15 mouse cellular contexts compared by ENCODE assay signal in the genomic region with DNA sequence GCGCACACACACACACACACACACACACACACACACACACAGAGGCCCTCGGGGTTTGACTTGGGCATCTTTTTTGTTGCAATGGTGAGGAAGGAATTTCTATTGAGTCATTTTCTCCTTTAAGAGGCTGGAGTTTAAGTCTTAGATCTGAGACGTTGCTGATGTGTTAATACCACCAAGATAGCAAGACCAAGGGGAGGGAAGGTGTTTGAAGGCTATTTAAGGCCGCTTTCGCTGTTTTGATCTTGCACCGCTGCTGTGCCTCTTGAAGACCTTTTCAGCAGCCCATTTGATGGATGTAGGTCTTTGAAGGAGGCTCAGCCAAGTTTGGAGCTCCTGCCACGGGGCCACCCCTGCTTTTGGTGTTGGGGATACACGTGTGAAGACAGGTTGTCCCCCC. TPM values are rescaled to one million over a fixed set of nuclear protein-coding genes. Genes with fewer than 3 reads are reported as not detected.
DNase-seq lines count a peak whose midpoint lies in the region; ATAC-seq and TF ChIP-seq lines count a peak whose summit lies in the region.
"Had no signal": no experiment of that assay in that cellular context is flagged by ENCODE, and none has a peak within 500 bp of the region (broad histone marks: within the 10 kb centered on the region; RNA-seq: fewer than 3 reads in every experiment).

No protein-coding gene starts in this region.

- no peak for DNase-seq in lung, postnatal 14 days
- DNase-seq in adrenal gland, adult 18-20 months (ENCODE audit: low spot score in 2 of 2) = no peak
- no peak for DNase-seq in left cerebral cortex, adult 2 months (ENCODE audit: extremely low spot score in 1 of 2, low spot score in 2 of 2)
- DNase-seq in layer of hippocampus, adult 9-10 months (ENCODE audit: low spot score) = no peak
- DNase-seq: heart, postnatal 36 days; kidney, adult 9 months; right cerebral cortex, adult 18-20 months; thymus, postnatal 14 days had no signal

- TF ChIP-seq CTCF in left cerebral cortex, adult 2 months (IDR thresholded peaks at IDR 0.05) = no peak

- H3K9ac ChIP-seq in lung, embryonic 15.5 days = no peak overlapping the region
- H3K9ac ChIP-seq in forebrain, embryonic 13.5 days = 0 out of 2 replicates have a peak overlapping the region, but pooled peaks have one; percentile 30
- no peak overlapping the region for H3K9ac ChIP-seq in limb, embryonic 12.5 days (replicated peaks)
- peak overlapping the region; percentile 38; the same call in 1 of the 2 replicates for H3K9ac ChIP-seq in neural tube, embryonic 13.5 days

- H3K36me3 ChIP-seq in lung, embryonic 15.5 days = peaks cover 32% of the 10 kb centered on the region
- peaks cover 30% of the 10 kb centered on the region for H3K36me3 ChIP-seq in forebrain, embryonic 13.5 days (ENCODE audit: poor library complexity, severe bottlenecking)
- H3K36me3 ChIP-seq in limb, embryonic 12.5 days = peaks cover 62% of the 10 kb centered on the region
- peaks cover 22% of the 10 kb centered on the region for H3K36me3 ChIP-seq in neural tube, embryonic 13.5 days

- no peaks in the 10 kb centered on the region for H3K27me3 ChIP-seq in lung, embryonic 15.5 days
- H3K27me3 ChIP-seq in forebrain, embryonic 13.5 days = no peaks in the 10 kb centered on the region
- no peaks in the 10 kb centered on the region for H3K27me3 ChIP-seq in limb, embryonic 12.5 days
- H3K27me3 ChIP-seq in neural tube, embryonic 13.5 days = no peaks in the 10 kb centered on the region
- H3K27me3 ChIP-seq: Patski had no signal

- no peak overlapping the region for H3K4me3 ChIP-seq in lung, embryonic 15.5 days
- H3K4me3 ChIP-seq in forebrain, embryonic 13.5 days = peak overlapping the region; percentile 3; the same call in 1 of the 2 replicates
- peak overlapping the region; percentile 92 for H3K4me3 ChIP-seq in limb, embryonic 12.5 days (replicated peaks)
- peak overlapping the region; percentile 92; the same call in 1 of the 2 replicates for H3K4me3 ChIP-seq in neural tube, embryonic 13.5 days
- H3K4me3 ChIP-seq in left cerebral cortex, adult 2 months = no peak overlapping the region
- H3K4me3 ChIP-seq: myocyte had no signal

- ATAC-seq in lung, embryonic 15.5 days (ENCODE audit: borderline replicate concordance, extremely low read depth, low FRiP score, low TSS enrichment) = no peak
- no peak for ATAC-seq in forebrain, embryonic 13.5 days
- ATAC-seq in limb, embryonic 12.5 days (ENCODE audit: insufficient number of reproducible peaks, insufficient read depth, low FRiP score, low TSS enrichment, low read depth) = no peak
- no peak for ATAC-seq in neural tube, embryonic 13.5 days (ENCODE audit: low read depth)
- ATAC-seq: CD4-positive, CD25-positive, alpha-beta regulatory T cell, adult 4 months; Patski had no signal

- WGBS in lung, embryonic 15.5 days = 40% methylated on average over 8 of the region's 8 CpGs
- WGBS in forebrain, embryonic 13.5 days = 17% methylated on average over 8 of the region's 8 CpGs
- 25% methylated on average over 8 of the region's 8 CpGs for WGBS in limb, embryonic 12.5 days
- 21% methylated on average over 8 of the region's 8 CpGs for WGBS in neural tube, embryonic 13.5 days

- H3K4me1 ChIP-seq in lung, embryonic 15.5 days = peaks cover 75% of the 10 kb centered on the region
- peaks cover 83% of the 10 kb centered on the region for H3K4me1 ChIP-seq in forebrain, embryonic 13.5 days
- peaks cover 81% of the 10 kb centered on the region for H3K4me1 ChIP-seq in limb, embryonic 12.5 days (replicated peaks)
- H3K4me1 ChIP-seq in neural tube, embryonic 13.5 days (replicated peaks) = peaks cover 89% of the 10 kb centered on the region

- no peaks in the 10 kb centered on the region for H3K9me3 ChIP-seq in lung, embryonic 15.5 days
- no peaks in the 10 kb centered on the region for H3K9me3 ChIP-seq in forebrain, embryonic 13.5 days (replicated peaks)
- H3K9me3 ChIP-seq in limb, embryonic 12.5 days = no peaks in the 10 kb centered on the region
- no peaks in the 10 kb centered on the region for H3K9me3 ChIP-seq in neural tube, embryonic 13.5 days

- 0 out of 2 replicates have a peak overlapping the region, but pooled peaks have one; percentile 11 for H3K4me2 ChIP-seq in lung, embryonic 15.5 days
- peak overlapping the region; percentile 86 for H3K4me2 ChIP-seq in forebrain, embryonic 13.5 days
- peak overlapping the region; percentile 88 for H3K4me2 ChIP-seq in limb, embryonic 12.5 days
- H3K4me2 ChIP-seq in neural tube, embryonic 13.5 days = peak overlapping the region; percentile 91

- no peak overlapping the region for H3K27ac ChIP-seq in lung, embryonic 15.5 days
- no peak overlapping the region for H3K27ac ChIP-seq in forebrain, embryonic 13.5 days
- no peak overlapping the region for H3K27ac ChIP-seq in limb, embryonic 12.5 days
- peak overlapping the region; percentile 33; the same call in 1 of the 2 replicates for H3K27ac ChIP-seq in neural tube, embryonic 13.5 days (replicated peaks)
- no peak overlapping the region for H3K27ac ChIP-seq in left cerebral cortex, adult 2 months

- intact Hi-C loops in left cerebral cortex, adult 2 months (cut with DNase I) = no loop called here

RNA-seq across cellular contexts. Expression of gene Axin2, which starts 7.9 kb away (rescaled TPM):
- 8.4 TPM in 2 replicates for polyA plus RNA-seq in lung, embryonic 15.5 days (2015; fragmentation: Nextera tagmentation; extraction: Ambion mirVana)
- polyA plus RNA-seq in forebrain, embryonic 13.5 days (2015; fragmentation: Nextera tagmentation; extraction: Ambion mirVana) = 9.6 and 11.4 TPM in 2 replicates
- 19.6 and 20.2 TPM in 2 replicates for polyA plus RNA-seq in limb, embryonic 12.5 days (2016; fragmentation: Nextera tagmentation; extraction: Ambion mirVana)
- 8.8 and 10.6 TPM in 2 replicates for polyA plus RNA-seq in neural tube, embryonic 13.5 days (2015; fragmentation: Nextera tagmentation; extraction: Ambion mirVana)
- total RNA-seq in adrenal gland, adult 18-20 months (2021) = 10 to 100 TPM; 36.9 to 56.2 TPM
- total RNA-seq in left cerebral cortex, adult 2 months (2021) = 10 to 100 TPM; 34.0 to 38.7 TPM

Comparison
In these comparisons a context has a peak if more than half of its experiments do, and no peak if none do; other contexts are left out.
1. H3K4me2 ChIP-seq: peak in every context shown above with its lines; median percentile 91 in neural tube, embryonic 13.5 days; 88 in limb, embryonic 12.5 days; 86 in forebrain, embryonic 13.5 days; 11 in lung, embryonic 15.5 days.
2. H3K4me3 ChIP-seq: peak in forebrain, embryonic 13.5 days (single experiment), limb, embryonic 12.5 days (single experiment) and neural tube, embryonic 13.5 days (single experiment); none in lung, embryonic 15.5 days (single experiment) and left cerebral cortex, adult 2 months (single experiment).
3. H3K9ac ChIP-seq: peak in forebrain, embryonic 13.5 days (single experiment) and neural tube, embryonic 13.5 days (single experiment); none in lung, embryonic 15.5 days (single experiment) and limb, embryonic 12.5 days (single experiment).